Mouse (Mus musculus) gastrocnemius, adult 2 months (tissue): ENCODE measurements around the gene Pih1d2. TPM values are rescaled to one million over a fixed set of nuclear protein-coding genes. Genes with fewer than 3 reads are reported as not detected.

Experiments used
- DNase-seq: peaks from one replicate; pipeline ENCODE4 v3.0.0; 2022
- H3K27ac ChIP-seq: fragments of 200-600 bp; 2 replicates; pipeline ENCODE4 v1.8.1; 2022; ENCODE audit warnings: mild to moderate bottlenecking
- H3K4me3 ChIP-seq: fragments of 200-600 bp; 2 replicates; pipeline ENCODE4 v1.8.1; 2022; ENCODE audit warnings: mild to moderate bottlenecking, moderate library complexity
- CTCF ChIP-seq: fragments of 200-600 bp; IDR thresholded peaks from 2 replicates; pipeline ENCODE4 v1.8.1; 2022; ENCODE audit warnings: antibody characterized with exemption, mild to moderate bottlenecking, moderate library complexity
- intact Hi-C: fragments of 180-260 bp; cut with DNase I; formaldehyde crosslinking; loops from one replicate; pipeline ENCODE4 v1.15.1; 2025
- total RNA-seq, 2 experiments: library from RNA; stranded (reverse); gene quantifications; 2 replicates each; pipeline ENCODE4 v1.2.3; 2021

The Pih1d2 gene
- total RNA-seq, 2 experiments from 2014 or later: 0.53 to 0.61 TPM

DNA sequence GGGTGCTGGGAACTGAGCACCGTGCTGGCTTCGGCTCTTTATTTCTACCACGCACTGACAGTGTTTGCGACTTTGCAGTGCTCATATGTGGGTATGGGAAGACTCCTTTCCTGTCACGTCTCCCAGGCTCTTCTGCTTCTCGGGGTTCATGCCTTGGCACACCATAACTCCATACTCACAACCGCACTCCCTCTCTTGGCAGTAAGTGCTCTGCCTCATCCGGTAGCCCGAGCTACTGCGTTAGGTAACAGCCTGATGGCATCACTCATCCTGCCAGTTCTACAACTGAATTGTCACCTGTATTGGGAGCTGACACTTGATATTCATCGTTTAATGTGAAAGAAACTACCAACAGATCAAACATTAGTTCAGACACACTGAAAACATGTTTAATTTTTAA, 17.1 kb downstream of the Pih1d2 start:
- H3K4me3 ChIP-seq: no peak overlapping the region
- H3K27ac ChIP-seq: no peak overlapping the region
- intact Hi-C loops: no loop called here
- TF ChIP-seq CTCF: no peak
- DNase-seq: no peak

DNA sequence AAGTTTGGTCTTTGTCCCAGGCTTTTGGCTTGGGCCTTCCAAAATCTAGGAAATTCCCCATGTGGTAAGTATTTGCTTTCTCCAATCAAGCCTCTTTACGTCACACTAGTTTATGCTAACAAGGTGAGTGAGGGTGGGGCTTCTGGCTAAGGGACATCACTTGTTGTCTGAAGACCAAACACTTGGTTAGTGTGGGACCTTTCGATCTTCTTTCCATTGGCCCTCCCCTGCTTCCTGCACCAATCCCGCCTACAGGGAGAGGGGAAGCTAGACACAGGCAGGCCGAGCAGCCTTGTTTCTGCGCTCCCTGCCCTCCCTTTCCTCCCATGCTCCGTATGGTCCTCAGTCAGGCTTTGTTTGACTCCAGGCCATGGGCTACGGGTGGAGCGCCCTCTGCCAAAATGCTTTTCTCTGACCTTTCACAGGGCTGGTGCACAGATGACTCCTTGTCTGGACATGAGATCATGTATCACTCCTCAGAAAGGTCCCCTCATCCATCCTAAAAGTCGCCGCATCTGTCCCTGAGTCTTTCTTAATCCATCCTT, 29.8 kb downstream of the Pih1d2 start:
- no peak overlapping the region for H3K4me3 ChIP-seq
- H3K27ac ChIP-seq: peak overlapping the region; percentile 53; the same call in 1 of the 2 replicates
- peak; percentile 59 for DNase-seq
- intact Hi-C loops: no loop called here
- no peak for TF ChIP-seq CTCF

DNA sequence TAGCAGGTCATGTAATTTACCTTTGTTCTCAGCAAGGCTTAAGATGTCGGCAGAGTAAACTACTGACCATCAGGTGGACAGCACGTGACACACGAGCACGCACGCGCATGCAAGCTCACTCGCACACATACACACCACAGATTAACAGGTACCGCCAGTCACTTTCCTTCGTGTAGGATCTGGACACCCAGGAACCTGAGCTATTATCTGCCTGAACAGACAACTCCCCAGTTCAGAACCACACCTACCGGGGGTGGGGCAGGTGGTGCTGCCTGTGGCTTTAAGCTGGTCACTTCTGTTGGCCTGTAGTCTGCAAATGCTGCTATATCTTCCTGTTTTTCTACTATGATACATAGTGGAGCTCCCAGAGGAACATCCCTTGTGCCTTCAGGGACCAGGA, 33.4 kb downstream of the Pih1d2 start:
- no peak overlapping the region for H3K4me3 ChIP-seq
- intact Hi-C loops: no loop called here
- H3K27ac ChIP-seq: no peak overlapping the region
- TF ChIP-seq CTCF: no peak
- DNase-seq: no peak

DNA sequence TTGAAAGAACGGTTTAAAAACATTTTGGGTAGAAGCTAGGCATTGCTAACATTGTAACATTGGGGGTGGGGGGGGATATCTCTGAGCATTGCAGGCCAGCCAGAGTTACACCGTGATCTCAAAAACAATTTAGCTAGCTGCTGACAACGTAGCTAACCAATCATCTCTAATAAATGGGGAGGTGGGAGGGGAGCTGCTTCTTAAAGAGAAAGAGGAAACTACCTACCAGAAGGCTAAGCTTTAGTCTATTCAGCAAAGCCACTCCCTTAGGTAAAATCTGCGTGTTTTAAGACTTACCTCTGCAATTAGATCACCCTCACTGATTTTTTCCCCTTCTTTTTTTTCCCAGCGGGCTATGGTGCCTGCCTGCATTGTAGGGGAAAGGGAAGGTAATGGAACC, 41.3 kb downstream of the Pih1d2 start:
- intact Hi-C loops: loop anchor here (5.0 kb wide), 1 partner anchor 41 kb away; the partner anchor contains the start of genes Nkapd1 and Pih1d2
- TF ChIP-seq CTCF: no peak
- peak overlapping the region; percentile 98 for H3K27ac ChIP-seq

DNA sequence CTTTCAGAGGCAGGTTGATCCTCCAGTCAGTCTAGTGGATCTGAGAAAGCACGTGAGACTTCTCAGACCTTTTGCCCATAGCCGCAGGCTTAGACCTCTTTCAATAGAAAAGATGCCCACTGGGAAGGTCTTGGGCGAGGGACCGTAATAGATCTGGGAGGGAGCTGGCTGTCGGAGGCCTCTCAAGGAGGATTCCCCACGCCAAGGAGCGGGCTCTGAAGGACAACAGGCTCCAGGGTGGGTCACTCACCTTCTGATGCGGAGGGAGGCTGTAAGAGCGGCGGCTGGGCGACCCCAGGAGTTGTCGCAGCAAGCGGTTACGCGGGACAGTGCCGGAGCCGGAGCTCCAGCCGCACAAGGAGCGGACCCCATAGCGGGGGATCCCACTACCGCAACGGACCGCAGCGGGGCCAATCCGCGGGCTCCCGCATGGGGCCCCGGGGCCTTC, 41.8 kb downstream of the Pih1d2 start:
- intact Hi-C loops: loop anchor here (5.0 kb wide), 1 partner anchor 42 kb away; the partner anchor contains the start of genes Nkapd1 and Pih1d2
- no peak for TF ChIP-seq CTCF

More for the DNA sequence above, 41.3 kb downstream of the Pih1d2 start:
- DNase-seq: no peak
- H3K4me3 ChIP-seq: peak overlapping the region; percentile 99

DNA sequence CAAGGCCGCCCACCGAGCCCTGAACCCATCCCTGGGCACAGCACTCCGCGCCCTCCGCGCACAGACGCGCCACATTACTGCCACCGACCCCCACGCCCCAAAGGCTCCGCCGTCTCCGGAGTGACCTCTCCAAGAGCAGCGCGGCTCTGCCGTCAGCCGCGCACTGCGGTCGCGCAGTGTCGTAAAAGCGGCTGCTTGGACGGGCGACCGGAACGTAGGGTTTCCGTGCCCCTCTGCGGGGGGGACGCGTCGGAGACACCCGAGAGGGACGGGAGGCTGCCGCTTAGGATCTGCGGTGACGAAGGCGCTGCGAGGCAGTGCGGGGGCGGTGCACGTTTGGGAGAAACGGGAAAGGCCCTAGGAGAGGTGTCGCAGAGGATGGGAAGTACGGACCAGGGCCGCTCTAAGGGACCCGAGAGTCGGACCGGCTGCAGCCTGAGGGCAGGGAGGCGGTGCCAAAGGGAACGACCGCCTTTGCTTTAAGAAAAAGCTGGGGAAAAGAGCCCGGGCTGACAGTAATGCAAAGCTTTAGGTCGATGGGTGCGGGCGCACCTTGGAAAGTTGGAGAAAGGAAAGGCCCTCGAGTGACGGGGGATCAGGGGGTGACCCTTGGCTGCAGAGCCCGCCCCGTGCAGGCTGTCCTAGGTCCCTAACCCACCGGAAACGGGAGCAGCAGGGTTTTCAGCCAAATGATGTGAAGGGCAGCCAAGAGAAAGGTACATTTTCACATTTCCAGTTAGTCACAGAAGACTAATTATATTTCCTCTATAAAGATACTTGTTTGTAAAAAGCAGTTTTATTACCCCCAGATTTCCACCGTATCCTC, 42.5 kb downstream of the Pih1d2 start, which contains the start of gene Dlat:
Gene Dlat, minus strand, starts transcription at position 389 of the 826 bp plus-strand sequence.
- Histone ChIP-seq H3K27ac (peak within 1 kb of the TSS; percentile 98), H3K4me3 (peak within 1 kb of the TSS; percentile 99)
- intact Hi-C loops: loop anchor here (5.0 kb wide), 1 partner anchor 42 kb away; the partner anchor contains the start of genes Nkapd1 and Pih1d2
- TF ChIP-seq CTCF: no peak
- DNase-seq: peak; percentile 94

More for the DNA sequence above, 41.8 kb downstream of the Pih1d2 start:
- no peak for DNase-seq
- H3K27ac ChIP-seq: peak overlapping the region; percentile 98
- peak overlapping the region; percentile 99 for H3K4me3 ChIP-seq

DNA sequence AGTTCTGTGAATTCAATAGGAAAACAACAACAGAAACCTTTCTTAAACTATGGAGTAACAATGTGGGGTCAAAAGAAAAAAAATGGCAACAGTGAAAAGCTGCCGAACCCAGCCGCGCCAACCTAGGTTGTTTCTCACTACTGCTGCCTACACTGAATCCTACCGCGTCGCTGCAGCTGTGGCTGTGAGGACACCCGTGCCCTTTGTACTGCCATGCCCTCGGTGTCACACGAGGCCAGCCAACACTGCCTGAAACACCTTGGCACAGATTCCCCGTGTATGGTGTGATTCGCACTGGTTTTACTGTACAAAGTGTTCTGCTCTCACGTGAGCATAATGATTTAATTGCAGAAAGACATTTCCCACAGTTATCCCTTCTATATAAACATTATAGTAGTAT, 43.3 kb downstream of the Pih1d2 start:
- intact Hi-C loops: no loop called here
- peak; percentile 73 for DNase-seq
- peak overlapping the region; percentile 99 for H3K4me3 ChIP-seq
- no peak for TF ChIP-seq CTCF
- H3K27ac ChIP-seq: peak overlapping the region; percentile 98

DNA sequence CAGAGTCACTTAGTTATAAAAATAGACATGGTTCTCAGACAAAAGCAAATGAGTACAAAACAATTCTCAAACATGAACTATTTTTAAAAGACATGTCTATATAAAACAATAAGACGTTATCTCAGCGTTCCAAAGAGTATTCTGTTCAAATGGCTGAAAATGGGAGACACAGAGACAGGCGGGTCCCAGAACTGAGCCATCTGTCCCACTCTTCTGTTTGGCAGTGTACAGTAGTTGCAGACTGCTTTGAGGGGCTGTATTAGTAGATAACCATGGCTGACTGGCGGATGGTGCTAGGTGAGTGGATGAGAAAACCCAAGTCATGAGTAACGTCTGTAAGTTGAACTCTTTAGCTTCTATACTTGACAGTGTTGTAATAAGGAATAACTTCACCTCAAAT, 47.7 kb downstream of the Pih1d2 start:
- DNase-seq: no peak
- intact Hi-C loops: no loop called here
- TF ChIP-seq CTCF: no peak
- no peak overlapping the region for H3K27ac ChIP-seq
- no peak overlapping the region for H3K4me3 ChIP-seq

DNA sequence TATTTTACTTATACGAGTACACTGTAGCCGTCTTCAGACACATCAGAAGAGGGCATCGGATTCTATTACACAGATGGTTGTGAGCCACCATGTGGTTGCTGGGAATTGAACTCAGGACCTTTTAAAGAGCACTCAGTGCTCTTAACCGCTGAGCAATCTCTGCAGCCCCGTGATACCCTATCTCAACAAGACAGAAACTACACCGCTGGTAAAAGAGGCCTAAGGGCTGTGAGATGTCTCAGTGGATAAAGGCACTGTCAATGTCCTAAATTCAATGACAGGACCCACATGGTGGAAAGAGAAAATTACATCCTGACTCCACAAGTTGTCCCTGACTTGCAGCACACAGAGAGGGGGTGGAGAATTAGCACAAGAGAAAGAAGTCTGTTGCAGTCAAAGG, 49.3 kb downstream of the Pih1d2 start:
- TF ChIP-seq CTCF: no peak
- intact Hi-C loops: no loop called here
- no peak for DNase-seq
- Histone ChIP-seq H3K27ac (no peak overlapping the region), H3K4me3 (no peak overlapping the region)

DNA sequence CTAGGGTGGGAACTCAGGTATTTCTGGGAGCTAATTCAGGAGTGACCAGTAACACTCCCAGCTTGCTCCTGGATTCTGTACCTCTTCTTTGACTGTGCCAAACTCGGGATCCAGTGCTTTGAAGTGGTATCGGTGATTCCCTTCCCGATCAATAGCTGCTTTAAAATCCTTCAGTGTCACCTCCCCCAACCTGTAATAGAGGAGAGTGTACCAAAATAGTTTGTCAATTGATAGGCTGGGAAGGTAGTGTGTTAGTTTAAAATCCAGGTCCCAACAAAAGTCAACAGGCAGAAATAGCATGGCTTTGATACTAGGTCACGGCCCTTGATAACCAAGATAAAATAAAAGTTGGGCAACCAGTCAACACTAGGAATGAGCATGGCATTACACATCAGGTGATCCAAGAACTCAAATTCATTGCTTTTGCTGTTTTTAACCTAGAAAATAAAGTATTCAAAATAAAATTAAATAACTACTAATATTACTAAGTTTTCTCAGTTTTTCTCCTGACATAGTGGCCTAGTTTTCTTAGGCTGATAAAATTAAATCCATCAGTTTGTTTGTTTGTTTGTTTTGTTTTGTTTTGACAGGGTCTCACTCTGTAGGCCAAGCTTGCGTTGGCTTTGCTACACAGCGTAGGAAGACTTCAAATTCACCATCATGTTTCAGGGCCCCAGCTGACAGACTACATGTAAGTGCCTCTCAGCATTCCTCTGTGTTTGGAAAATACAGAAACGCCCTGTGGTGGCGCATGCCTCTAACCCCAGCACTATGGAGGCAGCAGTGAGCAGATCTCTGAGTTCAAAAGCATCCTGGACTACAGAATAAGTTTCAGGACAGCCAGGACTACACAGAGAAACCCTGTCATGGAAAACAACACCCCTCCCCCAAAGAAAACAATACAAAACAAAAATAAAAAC, 50.7 kb downstream of the Pih1d2 start:
- intact Hi-C loops: no loop called here
- Histone ChIP-seq H3K4me3 (no peak overlapping the region), H3K27ac (peak overlapping the region; percentile 43; the same call in 1 of the 2 replicates)
- no peak for TF ChIP-seq CTCF
- DNase-seq: no peak

DNA sequence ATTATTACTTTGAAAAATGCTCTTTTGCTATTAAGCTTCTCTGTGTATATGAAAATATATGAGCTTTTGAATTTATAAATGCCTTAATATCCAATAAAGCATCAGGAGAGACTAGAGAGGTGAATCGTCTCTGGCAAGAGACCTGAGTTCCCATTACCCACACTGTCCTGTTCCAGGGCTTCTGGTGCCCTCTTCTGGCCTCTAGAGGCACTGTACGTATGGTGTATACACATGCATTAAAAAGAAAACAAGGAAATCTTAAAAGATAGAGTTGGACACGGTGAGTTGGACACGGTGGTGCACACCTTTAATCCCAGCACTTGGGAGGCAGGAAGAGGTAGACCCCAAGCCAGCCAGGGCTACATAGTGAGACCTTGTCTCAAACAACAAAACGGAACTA, 53.6 kb downstream of the Pih1d2 start:
- peak; percentile 71 for DNase-seq
- Histone ChIP-seq H3K27ac (no peak overlapping the region), H3K4me3 (no peak overlapping the region)
- intact Hi-C loops: no loop called here
- TF ChIP-seq CTCF: peak; percentile 82

Other genes starting within 250 kb of the Pih1d2 start
- gene Plet1, start 122.8 kb upstream of the Pih1d2 start, total RNA-seq: under 1 TPM in 1 of 2 experiments, not detected in 1; 0.36 TPM
- 10 to 100 TPM; 10.4 to 11.9 TPM for gene Pts, start 88.6 kb upstream of the Pih1d2 start, total RNA-seq
- gene Il18, start 62.5 kb upstream of the Pih1d2 start, total RNA-seq: 1 to 10 TPM in 1 of 2 experiments, under 1 TPM in 1; 0.87 to 1.0 TPM
- under 1 TPM; 0.26 to 0.45 TPM for gene Bco2, start 62.1 kb upstream of the Pih1d2 start, total RNA-seq
- gene Tex12, start 56.0 kb upstream of the Pih1d2 start, total RNA-seq: not detected
- 100 to 1,000 TPM; 269 to 419 TPM for gene Sdhd, start 13.5 kb upstream of the Pih1d2 start, total RNA-seq
- 100 to 1,000 TPM; 211 to 231 TPM for gene Timm8b, start 13.4 kb upstream of the Pih1d2 start, total RNA-seq
- gene Nkapd1, start 143 bp downstream of the Pih1d2 start, total RNA-seq: 10 to 100 TPM; 11.1 to 11.7 TPM
- 100 to 1,000 TPM; 170 to 247 TPM for gene Dlat, start 42.5 kb downstream of the Pih1d2 start, total RNA-seq
- 1 to 10 TPM; 2.6 to 4.7 TPM for gene Dixdc1, start 122.2 kb downstream of the Pih1d2 start, total RNA-seq
- 1 to 10 TPM; 2.4 to 6.5 TPM for gene 2310030G06Rik, start 129.2 kb downstream of the Pih1d2 start, total RNA-seq
- 1,000 to 10,000 TPM in 1 of 2 experiments, 100 to 1,000 TPM in 1; 885 to 2,545 TPM for gene Cryab, start 134.0 kb downstream of the Pih1d2 start, total RNA-seq
- 100 to 1,000 TPM; 123 to 143 TPM for gene Hspb2, start 135.0 kb downstream of the Pih1d2 start, total RNA-seq
- gene Fdxacb1, start 150.9 kb downstream of the Pih1d2 start, total RNA-seq: 1 to 10 TPM; 3.4 to 3.9 TPM
- 10 to 100 TPM in 1 of 2 experiments, 1 to 10 TPM in 1; 7.8 to 11.2 TPM for gene Alg9, start 157.7 kb downstream of the Pih1d2 start, total RNA-seq
- 10 to 100 TPM; 10.4 to 11.2 TPM for gene 1110032A03Rik, start 158.2 kb downstream of the Pih1d2 start, total RNA-seq
- 1 to 10 TPM; 5.9 to 7.6 TPM for gene Ppp2r1b, start 228.0 kb downstream of the Pih1d2 start, total RNA-seq